Mouse (Mus musculus): ENCODE data around the gene Gm10665.
"Not testable (repeated sequence)": the region's sequence is repeated elsewhere in the genome, so short reads cannot be mapped to it uniquely, and the experiment has no call there.

GRCm38 (mm10) chr7:22438129-22438528 lies 25.7 kb downstream of the Gm10665 start, which contains the start of gene Vmn1r149:
- not testable (repeated sequence) for TF ChIP-seq CTCF (IDR thresholded peaks at IDR 0.05; ENCODE audit: low read depth, low read length); POLR2A (IDR thresholded peaks at IDR 0.05; ENCODE audit: extremely low read depth, insufficient read depth, low read length)

Measured in liver, adult 2 months (tissue).